Mouse (Mus musculus) left cerebral cortex, adult 2 months (tissue): ENCODE measurements around the gene Slit2. TPM values are rescaled to one million over a fixed set of nuclear protein-coding genes. Genes with fewer than 3 reads are reported as not detected.

Experiments
- DNase-seq, 2 experiments: peaks; one replicate each; pipeline ENCODE4 v3.0.0; 2021 to 2022; ENCODE audit warnings: low spot score in 2 of 2, mixed read lengths in 1 of 2; ENCODE audit errors: extremely low spot score in 1 of 2
- H3K27ac ChIP-seq: fragments of 200-600 bp; 2 replicates; pipeline ENCODE4 v1.8.1; 2022
- H3K4me3 ChIP-seq: fragments of 200-600 bp; 2 replicates; pipeline ENCODE4 v1.8.1; 2022
- CTCF ChIP-seq: fragments of 200-600 bp; IDR thresholded peaks from 2 replicates; pipeline ENCODE4 v1.8.1; 2022; ENCODE audit warnings: antibody characterized with exemption, mild to moderate bottlenecking, moderate library complexity
- intact Hi-C: fragments of 180-260 bp; cut with DNase I; formaldehyde crosslinking; loops from one replicate; pipeline ENCODE4 v1.15.1; 2025
- total RNA-seq, 2 experiments: library from RNA; stranded (reverse); gene quantifications; 2 replicates each; pipeline ENCODE4 v1.2.3; 2021

Slit2 gene
- total RNA-seq, 2 experiments from 2014 or later, result 39.4 to 41.2 TPM

DNA sequence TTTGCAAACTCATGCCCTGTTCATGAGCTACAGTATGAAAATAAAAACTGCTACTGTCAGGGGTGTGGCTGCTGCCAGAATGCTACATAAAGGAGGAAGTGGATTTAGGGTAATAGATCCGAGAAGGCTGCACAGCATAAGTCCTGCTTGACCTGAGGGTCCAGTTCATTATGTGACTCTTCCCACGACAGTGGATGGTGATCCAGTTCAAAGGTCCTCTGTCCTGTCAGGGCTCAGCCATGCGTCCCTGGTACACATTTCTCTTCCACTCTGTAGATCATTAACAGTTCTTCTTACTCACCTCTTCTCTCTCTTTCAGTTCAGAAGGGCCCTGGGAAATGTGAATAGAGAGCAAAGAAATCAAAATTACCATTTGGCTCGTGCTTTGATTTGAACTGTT is 265.4 kb downstream of the Slit2 start:
- no peak for TF ChIP-seq CTCF
- H3K27ac ChIP-seq, result no peak overlapping the region
- intact Hi-C loops, result loop anchor here (10.0 kb wide), 2 partner anchors 1234 to 1804 kb away; no protein-coding TSS in a partner anchor
- H3K4me3 ChIP-seq, result no peak overlapping the region
- DNase-seq, result no peak

DNA sequence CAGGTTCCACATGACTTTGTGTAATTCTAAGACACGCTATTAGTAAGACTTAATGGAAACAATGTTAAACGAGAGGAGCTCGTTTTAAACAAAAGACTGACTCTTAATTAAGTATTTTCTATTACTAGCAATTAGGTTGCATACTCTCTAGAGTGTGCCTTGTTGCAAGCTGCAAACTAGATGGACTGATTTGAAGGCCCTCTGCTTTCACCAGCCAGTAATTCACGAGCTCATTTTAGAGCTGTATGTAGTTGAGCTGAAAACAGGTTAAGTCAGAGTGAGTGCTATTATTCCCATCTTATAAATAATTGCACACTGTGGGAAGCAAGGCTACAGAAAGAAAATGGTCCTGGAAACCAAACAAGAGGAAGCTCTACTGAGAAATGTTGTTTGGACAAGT is 294.6 kb downstream of the Slit2 start:
- H3K27ac ChIP-seq, result no peak overlapping the region
- TF ChIP-seq CTCF, result no peak
- intact Hi-C loops, result no loop called here

DNA sequence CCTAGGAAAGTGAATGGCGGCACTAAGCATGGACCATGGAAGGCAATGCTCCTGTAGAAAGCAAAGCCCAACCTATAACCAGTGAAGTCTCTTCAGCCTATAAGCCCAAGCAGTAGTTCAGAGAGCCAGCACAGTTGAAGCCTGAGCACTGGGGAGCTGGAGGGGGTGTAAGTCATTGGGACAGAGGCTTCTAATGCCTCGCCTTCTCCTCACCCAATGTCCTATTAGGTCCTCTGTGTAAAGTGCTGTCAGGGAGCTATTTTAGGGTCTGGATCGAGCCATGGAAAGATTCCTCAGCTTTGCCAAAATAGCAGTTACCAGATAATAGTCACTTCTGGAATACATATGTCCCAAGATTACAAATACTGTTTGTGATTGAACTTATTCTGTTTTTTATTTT is 318.2 kb downstream of the Slit2 start:
- DNase-seq, result no peak
- no peak overlapping the region for H3K27ac ChIP-seq

More for the DNA sequence above, 294.6 kb downstream of the Slit2 start:
- no peak overlapping the region for H3K4me3 ChIP-seq
- DNase-seq, result no peak

DNA sequence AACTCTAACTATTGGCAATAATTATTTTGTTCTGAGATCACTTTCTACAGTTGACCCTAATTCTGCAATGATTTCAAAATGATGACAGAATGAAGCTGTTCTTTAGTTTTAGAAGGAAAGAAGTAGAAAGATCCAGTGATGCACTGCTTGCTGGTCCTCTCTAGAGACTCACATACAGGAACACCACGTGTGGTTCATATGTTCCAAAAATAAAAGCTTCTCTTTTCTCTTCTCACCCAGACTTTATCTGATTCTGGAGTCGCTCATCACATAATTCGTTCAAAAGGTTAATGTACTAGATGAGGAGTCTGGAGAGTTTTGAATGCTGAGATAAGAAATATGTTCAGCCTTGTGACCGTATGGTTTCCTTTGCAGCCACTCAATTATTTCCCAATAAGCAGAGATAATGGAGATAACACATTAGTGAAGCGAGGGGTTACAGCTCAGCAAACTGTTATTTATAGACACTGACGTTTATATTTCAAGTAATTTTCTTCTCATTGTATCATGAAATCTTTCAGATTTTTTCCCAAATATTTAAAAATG is 332.2 kb downstream of the Slit2 start:
- H3K4me3 ChIP-seq, result no peak overlapping the region
- TF ChIP-seq CTCF, result no peak
- intact Hi-C loops, result no loop called here

More for the DNA sequence above, 318.2 kb downstream of the Slit2 start:
- intact Hi-C loops, result no loop called here
- H3K4me3 ChIP-seq, result no peak overlapping the region
- TF ChIP-seq CTCF, result no peak

GRCm38 (mm10) chr5:48320597-48320996 is 337.7 kb downstream of the Slit2 start:
- intact Hi-C loops, result no loop called here
- Histone ChIP-seq H3K27ac (no peak overlapping the region), H3K4me3 (no peak overlapping the region)
- no peak for TF ChIP-seq CTCF
- no peak for DNase-seq

More for the DNA sequence above, 332.2 kb downstream of the Slit2 start:
- H3K27ac ChIP-seq, result no peak overlapping the region
- no peak for DNase-seq

- Histone ChIP-seq H3K27ac (no peak overlapping the region), H3K4me3 (no peak overlapping the region)
- intact Hi-C loops, result no loop called here
- TF ChIP-seq CTCF, result no peak
- no peak for DNase-seq
These were observed 343.3 kb downstream of the Slit2 start for GRCm38 (mm10) chr5:48326221-48326620.

- intact Hi-C loops, result no loop called here
- TF ChIP-seq CTCF, result no peak
- no peak for DNase-seq
- Histone ChIP-seq H3K27ac (no peak within 1 kb of the TSS), H3K4me3 (no peak within 1 kb of the TSS)
These were observed 344.7 kb downstream of the Slit2 start, which contains the start of gene 5730480H06Rik for GRCm38 (mm10) chr5:48327652-48328051. Gene 5730480H06Rik (plus strand): TSS chr5:48327952.

GRCm38 (mm10) chr5:48329751-48330150 is 346.8 kb downstream of the Slit2 start:
- intact Hi-C loops, result no loop called here

GRCm38 (mm10) chr5:48330817-48331216 is 347.9 kb downstream of the Slit2 start:
- DNase-seq, result no peak
- intact Hi-C loops, result no loop called here
- H3K27ac ChIP-seq, result no peak overlapping the region
- no peak overlapping the region for H3K4me3 ChIP-seq
- TF ChIP-seq CTCF, result no peak

More at GRCm38 (mm10) chr5:48329751-48330150, 346.8 kb downstream of the Slit2 start:
- DNase-seq, result no peak
- H3K4me3 ChIP-seq, result no peak overlapping the region
- no peak overlapping the region for H3K27ac ChIP-seq
- TF ChIP-seq CTCF, result no peak

GRCm38 (mm10) chr5:48331441-48331840 is 348.5 kb downstream of the Slit2 start:
- intact Hi-C loops, result no loop called here
- TF ChIP-seq CTCF, result no peak
- Histone ChIP-seq H3K27ac (no peak overlapping the region), H3K4me3 (no peak overlapping the region)
- DNase-seq, result no peak

DNA sequence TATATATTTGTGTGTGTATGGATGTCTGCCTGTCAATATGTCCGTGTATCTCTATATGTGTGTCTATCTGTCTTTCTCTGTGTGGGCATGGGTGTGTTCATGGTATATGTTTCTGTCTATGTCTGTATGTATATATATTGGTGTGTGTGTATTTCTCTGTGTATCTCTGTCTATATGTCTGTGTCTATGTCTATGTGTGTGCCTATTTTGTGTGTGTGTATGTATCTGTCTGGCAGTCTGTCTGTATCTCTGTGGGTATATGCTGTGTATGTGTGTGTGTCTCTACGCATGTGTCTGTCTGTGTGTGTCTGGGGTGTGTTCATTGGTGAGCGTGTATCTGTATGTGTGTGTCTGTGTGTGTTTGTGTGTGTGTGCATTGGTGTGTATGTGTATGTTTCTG is 350.5 kb downstream of the Slit2 start:
- H3K27ac ChIP-seq, result no peak overlapping the region
- TF ChIP-seq CTCF, result no peak
- intact Hi-C loops, result no loop called here
- no peak for DNase-seq
- H3K4me3 ChIP-seq, result no peak overlapping the region

DNA sequence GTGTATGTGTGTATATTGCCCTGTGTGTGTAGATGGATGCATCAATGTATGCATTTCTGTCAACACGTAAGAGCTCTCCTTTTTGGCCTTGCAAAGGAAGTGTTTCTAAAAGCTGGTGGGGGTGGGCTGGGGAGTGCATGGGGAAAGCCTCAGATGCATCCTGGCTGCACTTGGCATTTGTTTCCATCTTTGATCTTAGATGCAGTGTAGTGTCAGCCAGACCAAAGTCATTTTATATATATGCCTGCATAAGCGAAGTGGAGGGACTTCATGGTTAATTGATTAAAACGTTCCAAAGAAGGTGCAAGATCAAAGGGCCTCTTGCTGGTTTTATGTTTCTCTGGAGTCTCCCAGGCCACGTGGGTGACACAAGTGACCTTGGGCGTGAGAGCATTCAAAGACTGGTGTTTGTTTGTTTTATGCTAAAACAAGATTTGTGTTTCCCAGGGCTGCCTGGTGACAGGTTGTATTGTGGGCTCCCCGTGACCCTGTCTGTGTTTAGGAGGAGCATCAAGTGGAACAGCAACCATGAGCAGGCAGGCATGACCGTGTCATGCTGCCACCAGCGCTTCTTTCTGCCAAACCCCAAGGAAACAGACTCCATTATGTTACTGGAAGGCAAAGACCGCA is 351.1 kb downstream of the Slit2 start:
- DNase-seq, result no peak
- intact Hi-C loops, result no loop called here
- no peak for TF ChIP-seq CTCF
- no peak overlapping the region for H3K4me3 ChIP-seq
- H3K27ac ChIP-seq, result no peak overlapping the region

GRCm38 (mm10) chr5:48340808-48341433 is 358.0 kb downstream of the Slit2 start:
- no peak for TF ChIP-seq CTCF
- intact Hi-C loops, result loop anchor here (10.0 kb wide), 1 partner anchor 1896 kb away; no protein-coding TSS in a partner anchor
- no peak overlapping the region for H3K27ac ChIP-seq

More at GRCm38 (mm10) chr5:48340808-48341433, 358.0 kb downstream of the Slit2 start:
- H3K4me3 ChIP-seq, result no peak overlapping the region
- no peak for DNase-seq
